ENCODE assay signal across 8 mouse cellular contexts in genomic region chr7:35086271-35086861, GRCm38 (mm10). TPM values are rescaled to one million over a fixed set of nuclear protein-coding genes. Genes with fewer than 3 reads are reported as not detected.
DNase-seq lines count a peak whose midpoint lies in the region; ATAC-seq and TF ChIP-seq lines count a peak whose summit lies in the region.

No protein-coding gene starts in this region.

- ATAC-seq in forebrain, postnatal 0 days, result peak; percentile 93
- peak; percentile 48 for ATAC-seq in intestine, embryonic 15.5 days
- peak; percentile 77; the same call in 1 of the 2 replicates for ATAC-seq in midbrain, embryonic 11.5 days (ENCODE audit: low FRiP score)
- no peak for ATAC-seq in stomach, embryonic 16.5 days (ENCODE audit: insufficient read depth, low FRiP score)

- H3K27ac ChIP-seq in forebrain, postnatal 0 days (ENCODE audit: low read depth, low read length), result no peak overlapping the region
- H3K27ac ChIP-seq in intestine, embryonic 15.5 days, result no peak overlapping the region
- H3K27ac ChIP-seq in midbrain, embryonic 11.5 days (ENCODE audit: low read depth, low read length), result no peak overlapping the region
- peak overlapping the region; percentile 38; the same call in 1 of the 2 replicates for H3K27ac ChIP-seq in stomach, embryonic 16.5 days (ENCODE audit: low read length)

- peak overlapping the region; percentile 50 for H3K4me2 ChIP-seq in forebrain, postnatal 0 days (ENCODE audit: low read depth)
- peak overlapping the region; percentile 60 for H3K4me2 ChIP-seq in intestine, embryonic 15.5 days (replicated peaks)
- peak overlapping the region; percentile 29 for H3K4me2 ChIP-seq in midbrain, embryonic 11.5 days
- H3K4me2 ChIP-seq in stomach, embryonic 16.5 days (ENCODE audit: low read depth, low read length), result peak overlapping the region; percentile 63

- TF ChIP-seq CTCF in forebrain, postnatal 0 days (IDR thresholded peaks at IDR 0.05; ENCODE audit: low read depth), result peak; percentile 42

- peaks cover 12% of the 10 kb centered on the region; the same call in 1 of the 2 replicates for H3K4me1 ChIP-seq in forebrain, postnatal 0 days (ENCODE audit: insufficient read depth)
- H3K4me1 ChIP-seq in intestine, embryonic 15.5 days (replicated peaks), result peaks cover 12% of the 10 kb centered on the region; the same call in 1 of the 2 replicates
- peaks cover 4% of the 10 kb centered on the region for H3K4me1 ChIP-seq in midbrain, embryonic 11.5 days (ENCODE audit: control insufficient read depth, insufficient read depth, low read length)
- peaks cover 16% of the 10 kb centered on the region for H3K4me1 ChIP-seq in stomach, embryonic 16.5 days (ENCODE audit: control insufficient read depth, insufficient read depth, low read length)

- no peaks in the 10 kb centered on the region for H3K36me3 ChIP-seq in forebrain, postnatal 0 days (ENCODE audit: insufficient read depth)
- H3K36me3 ChIP-seq in intestine, embryonic 15.5 days, result no peaks in the 10 kb centered on the region
- no peaks in the 10 kb centered on the region for H3K36me3 ChIP-seq in midbrain, embryonic 11.5 days (ENCODE audit: control insufficient read depth, insufficient read depth, low read length)
- no peaks in the 10 kb centered on the region for H3K36me3 ChIP-seq in stomach, embryonic 16.5 days (ENCODE audit: control insufficient read depth, insufficient read depth, low read length)

- peak; percentile 67 for DNase-seq in ES-CJ7 (ENCODE audit: low read depth, low spot score)
- DNase-seq in cerebellum, adult 11-12 months, result peak; percentile 13
- peak; percentile 66 for DNase-seq in forebrain, postnatal 0 days
- DNase-seq in left cerebral cortex, postnatal 4 days, result peak; percentile 41
- DNase-seq in midbrain, embryonic 11.5 days (ENCODE audit: low spot score, missing footprints), result peak; percentile 90
- DNase-seq in spleen, postnatal 4 days (ENCODE audit: low spot score in 2 of 2), result no peak

- H3K4me3 ChIP-seq in forebrain, postnatal 0 days (ENCODE audit: low read depth, low read length), result peak overlapping the region; percentile 22
- peak overlapping the region; percentile 19 for H3K4me3 ChIP-seq in intestine, embryonic 15.5 days (replicated peaks)
- H3K4me3 ChIP-seq in midbrain, embryonic 11.5 days (ENCODE audit: low read depth, low read length), result peak overlapping the region; percentile 16
- peak overlapping the region; percentile 24 for H3K4me3 ChIP-seq in stomach, embryonic 16.5 days (replicated peaks; ENCODE audit: low read length)

- no peaks in the 10 kb centered on the region for H3K27me3 ChIP-seq in forebrain, postnatal 0 days (ENCODE audit: insufficient read depth, low read length)
- no peaks in the 10 kb centered on the region for H3K27me3 ChIP-seq in intestine, embryonic 15.5 days (replicated peaks)
- H3K27me3 ChIP-seq in midbrain, embryonic 11.5 days (ENCODE audit: control insufficient read depth, insufficient read depth, low read length), result no peaks in the 10 kb centered on the region
- no peaks in the 10 kb centered on the region for H3K27me3 ChIP-seq in stomach, embryonic 16.5 days (ENCODE audit: control insufficient read depth, insufficient read depth, low read length)

- intact Hi-C loops in left cerebral cortex, postnatal 4 days (cut with DNase I), result no loop called here

- no peaks in the 10 kb centered on the region for H3K9me3 ChIP-seq in forebrain, postnatal 0 days (ENCODE audit: low read length)
- H3K9me3 ChIP-seq in intestine, embryonic 15.5 days, result no peaks in the 10 kb centered on the region
- no peaks in the 10 kb centered on the region for H3K9me3 ChIP-seq in midbrain, embryonic 11.5 days (ENCODE audit: control insufficient read depth, low read length)
- no peaks in the 10 kb centered on the region for H3K9me3 ChIP-seq in stomach, embryonic 16.5 days (replicated peaks; ENCODE audit: control insufficient read depth, low read length)

- 1% methylated on average over 21 of the region's 21 CpGs for WGBS in forebrain, postnatal 0 days
- WGBS in intestine, embryonic 15.5 days, result under 1% methylated on average over 21 of the region's 21 CpGs
- 2% methylated on average over 21 of the region's 21 CpGs for WGBS in midbrain, embryonic 11.5 days
- WGBS in stomach, embryonic 16.5 days, result under 1% methylated on average over 21 of the region's 21 CpGs

- H3K9ac ChIP-seq in forebrain, postnatal 0 days, result peak overlapping the region; percentile 18; the same call in 1 of the 2 replicates
- no peak overlapping the region for H3K9ac ChIP-seq in intestine, embryonic 15.5 days
- no peak overlapping the region for H3K9ac ChIP-seq in midbrain, embryonic 11.5 days (ENCODE audit: low read length)
- H3K9ac ChIP-seq in stomach, embryonic 16.5 days (ENCODE audit: low read length), result peak overlapping the region; percentile 54

RNA-seq across cellular contexts. Expression of gene Cebpg, which starts 30.0 kb away (rescaled TPM):
- total RNA-seq in forebrain, postnatal 0 days (2014; rRNA removed), result 16.5 and 23.2 TPM in 2 replicates
- 8.5 and 14.5 TPM in 2 replicates for polyA plus RNA-seq in forebrain, postnatal 0 days (2015; fragmentation: Nextera tagmentation; extraction: Ambion mirVana)
- polyA plus RNA-seq in intestine, embryonic 15.5 days (2015; fragmentation: Nextera tagmentation; extraction: Ambion mirVana), result 44.5 and 45.3 TPM in 2 replicates
- total RNA-seq in left cerebral cortex, postnatal 4 days (2021), result 10 to 100 TPM; 26.4 to 27.4 TPM
- polyA plus RNA-seq in midbrain, embryonic 11.5 days (2014; fragmentation: Nextera tagmentation; extraction: Ambion mirVana), result 36.2 and 37.7 TPM in 2 replicates
- polyA plus RNA-seq in stomach, embryonic 16.5 days (2015; fragmentation: Nextera tagmentation; extraction: Ambion mirVana), result 26.1 and 27.4 TPM in 2 replicates

RNA-seq across cellular contexts. Expression of gene Cebpa, which starts 32.7 kb away (rescaled TPM):
- 3.6 and 5.0 TPM in 2 replicates for total RNA-seq in forebrain, postnatal 0 days (2014; rRNA removed)
- polyA plus RNA-seq in forebrain, postnatal 0 days (2015; fragmentation: Nextera tagmentation; extraction: Ambion mirVana), result 0.80 and 0.93 TPM in 2 replicates
- polyA plus RNA-seq in intestine, embryonic 15.5 days (2015; fragmentation: Nextera tagmentation; extraction: Ambion mirVana), result 13.9 and 14.1 TPM in 2 replicates
- 1 to 10 TPM; 2.0 to 2.7 TPM for total RNA-seq in left cerebral cortex, postnatal 4 days (2021)
- polyA plus RNA-seq in midbrain, embryonic 11.5 days (2014; fragmentation: Nextera tagmentation; extraction: Ambion mirVana), result 0.37 and 0.60 TPM in 2 replicates
- polyA plus RNA-seq in stomach, embryonic 16.5 days (2015; fragmentation: Nextera tagmentation; extraction: Ambion mirVana), result 2.6 and 2.8 TPM in 2 replicates

Comparison
In these comparisons a context has a peak if more than half of its experiments do, and no peak if none do; other contexts are left out.
1. DNase-seq: peak in ES-CJ7 (single experiment), cerebellum, adult 11-12 months (single experiment), forebrain, postnatal 0 days (single experiment), left cerebral cortex, postnatal 4 days (single experiment) and midbrain, embryonic 11.5 days (single experiment); none in spleen, postnatal 4 days (0 of 2).
2. H3K9ac ChIP-seq: peak in forebrain, postnatal 0 days (single experiment) and stomach, embryonic 16.5 days (single experiment); none in intestine, embryonic 15.5 days (single experiment) and midbrain, embryonic 11.5 days (single experiment).
3. Peak in every context shown above with its lines, with median percentiles within 50 percentile points of each other: H3K4me2 ChIP-seq and H3K4me3 ChIP-seq.